Mouse (Mus musculus): ENCODE data around the gene Scn8a.

- no peak for TF ChIP-seq CTCF (IDR thresholded peaks at IDR 0.05; ENCODE audit: control insufficient read depth, insufficient read depth, insufficient read length)
- TF ChIP-seq FOSL1 (IDR thresholded peaks at IDR 0.05; ENCODE audit: insufficient read depth, low read length, poor library complexity, severe bottlenecking), result no peak
- no peak for TF ChIP-seq MYOG (IDR thresholded peaks at IDR 0.05; ENCODE audit: control insufficient read depth, extremely low read depth, insufficient read length)
Observed at GRCm38 (mm10) chr15:100923476-100923875, 53.8 kb downstream of the Scn8a start.
